Mouse (Mus musculus) right cerebral cortex, adult 18-20 months (tissue): Measurements from ENCODE around the gene Gm13889.
A peak's percentile ranks its signal among the peaks of the same experiment; 100 is the strongest.

Source experiments
- DNase-seq: peaks from one replicate; pipeline ENCODE4 v3.0.0; 2022; ENCODE audit warnings: mixed read lengths

Gm13889 gene

GRCm38 (mm10) chr2:93956908-93957784, at the start of gene Gm13889:
Gene Gm13889 (minus strand): TSS chr2:93957201.
- peak; percentile 89 for DNase-seq

- peak; percentile 79 for DNase-seq
Observed at GRCm38 (mm10) chr2:94002331-94002730, 45.3 kb upstream of the Gm13889 start.

GRCm38 (mm10) chr2:94001918-94002317, 44.9 kb upstream of the Gm13889 start:
- no peak for DNase-seq

GRCm38 (mm10) chr2:94001411-94001810, 44.4 kb upstream of the Gm13889 start:
- no peak for DNase-seq

- no peak for DNase-seq
Observed at GRCm38 (mm10) chr2:93996254-93996653, 39.3 kb upstream of the Gm13889 start, which contains the start of gene Gm27027. Gene Gm27027 (minus strand): TSS chr2:93996354.

GRCm38 (mm10) chr2:93992810-93993209, 35.8 kb upstream of the Gm13889 start:
- DNase-seq = no peak

GRCm38 (mm10) chr2:93992259-93992658, 35.3 kb upstream of the Gm13889 start:
- peak; percentile 36 for DNase-seq

- DNase-seq = no peak
Observed at GRCm38 (mm10) chr2:93991336-93991735, 34.3 kb upstream of the Gm13889 start.

- DNase-seq = no peak
Observed at GRCm38 (mm10) chr2:93988440-93988839, 31.4 kb upstream of the Gm13889 start.

- no peak for DNase-seq
Observed at GRCm38 (mm10) chr2:93982457-93983235, 25.6 kb upstream of the Gm13889 start.

- no peak for DNase-seq
Observed at GRCm38 (mm10) chr2:93979249-93980120, 22.5 kb upstream of the Gm13889 start.

GRCm38 (mm10) chr2:93976436-93977252, 19.6 kb upstream of the Gm13889 start:
- peak; percentile 65 for DNase-seq

- DNase-seq = no peak
Observed at GRCm38 (mm10) chr2:93975526-93976435, 18.8 kb upstream of the Gm13889 start.

GRCm38 (mm10) chr2:93975041-93975440, 18.0 kb upstream of the Gm13889 start:
- DNase-seq = no peak

GRCm38 (mm10) chr2:93971647-93972046, 14.6 kb upstream of the Gm13889 start:
- DNase-seq = no peak

GRCm38 (mm10) chr2:93964494-93965160, 7.6 kb upstream of the Gm13889 start:
- DNase-seq = no peak

GRCm38 (mm10) chr2:93963802-93964201, 6.8 kb upstream of the Gm13889 start:
- no peak for DNase-seq

GRCm38 (mm10) chr2:93961716-93962115, 4.7 kb upstream of the Gm13889 start:
- no peak for DNase-seq

- DNase-seq = no peak
Observed at GRCm38 (mm10) chr2:93959346-93959745, 2.3 kb upstream of the Gm13889 start.

- peak; percentile 61 for DNase-seq
Observed at GRCm38 (mm10) chr2:93958216-93958615, 1.2 kb upstream of the Gm13889 start.
